Mouse (Mus musculus) testis, adult 2 months (tissue): ENCODE results near the gene Igsf9b.

Experiments
- CTCF ChIP-seq: fragments of 200-500 bp; IDR thresholded peaks from 2 replicates; pipeline ENCODE4 v1.5.1; 2012; ENCODE audit warnings: low read depth, mild to moderate bottlenecking, inconsistent platforms, low read length, moderate library complexity; ENCODE audit not compliant: control insufficient read depth, insufficient read depth, insufficient replicate concordance
- POLR2A ChIP-seq: fragments of 200-500 bp; IDR thresholded peaks from 2 replicates; pipeline ENCODE4 v1.6.1; 2012; ENCODE audit warnings: low read depth, mild to moderate bottlenecking, inconsistent platforms, low read length, moderate library complexity; ENCODE audit not compliant: control insufficient read depth

- TF ChIP-seq POLR2A: no peak
- no peak for TF ChIP-seq CTCF
Measured at GRCm38 (mm10) chr9:27280976-27281375, 18.0 kb upstream of the Igsf9b start.
